Mouse (Mus musculus) heart, postnatal 0 days (tissue): Measurements from ENCODE around the gene Sowahb. TPM values are rescaled to one million over a fixed set of nuclear protein-coding genes. Genes with fewer than 3 reads are reported as not detected.

ENCODE experiments used
- ATAC-seq: fragments of 200-750 bp; cut with Nextera tagmentation; 2 replicates; pipeline ENCODE4 v1.8.0; 2017; ENCODE audit warnings: low read depth, moderate number of reproducible peaks, moderate library complexity; ENCODE audit not compliant: insufficient read depth
- DNase-seq: peaks from one replicate; pipeline ENCODE4 v3.0.0-alpha.2; 2016; ENCODE audit warnings: low spot score
- H3K27ac ChIP-seq: fragments of 300-500 bp; sonication (generic); 2 replicates; pipeline ENCODE4 v1.5.1; 2014; ENCODE audit warnings: low read depth, mild to moderate bottlenecking
- H3K27me3 ChIP-seq: fragments of 300-500 bp; sonication (generic); 2 replicates; pipeline ENCODE4 v1.6.1; 2014; ENCODE audit warnings: low read length, mixed read lengths; ENCODE audit not compliant: control insufficient read depth, insufficient read depth
- H3K36me3 ChIP-seq: fragments of 300-500 bp; sonication (generic); replicated peaks from 2 replicates; pipeline ENCODE4 v1.6.1; 2014; ENCODE audit warnings: low read length, mixed read lengths; ENCODE audit not compliant: control insufficient read depth, insufficient read depth
- H3K4me1 ChIP-seq: fragments of 300-500 bp; sonication (generic); 2 replicates; pipeline ENCODE4 v1.6.1; 2014; ENCODE audit warnings: antibody characterized with exemption; ENCODE audit not compliant: control insufficient read depth, insufficient read depth
- H3K4me2 ChIP-seq: fragments of 300-500 bp; sonication (generic); 2 replicates; pipeline ENCODE4 v1.6.1; 2014; ENCODE audit warnings: low read depth, mild to moderate bottlenecking, low read length, moderate library complexity
- H3K4me3 ChIP-seq: fragments of 300-500 bp; sonication (generic); 2 replicates; pipeline ENCODE4 v1.5.1; 2014; ENCODE audit warnings: low read depth, low read length
- H3K9ac ChIP-seq: fragments of 300-500 bp; sonication (generic); replicated peaks from 2 replicates; pipeline ENCODE4 v1.6.1; 2014; ENCODE audit warnings: low read depth, low read length, mixed read lengths
- H3K9me3 ChIP-seq: fragments of 300-500 bp; sonication (generic); replicated peaks from 2 replicates; pipeline ENCODE4 v1.6.1; 2016; ENCODE audit warnings: low read length; ENCODE audit not compliant: control insufficient read depth
- CTCF ChIP-seq: IDR thresholded peaks from 2 replicates; pipeline ENCODE4 v1.5.1; 2016; ENCODE audit warnings: antibody characterized with exemption, control low read depth, low read depth
- EP300 ChIP-seq: IDR thresholded peaks from 2 replicates; pipeline ENCODE4 v1.6.1; 2016; ENCODE audit warnings: antibody characterized with exemption, low read depth
- WGBS: fragments of 180-500 bp; shearing (Covaris S2); extraction: QIAGEN DNeasy Blood & Tissue Kit; methylation state at CpG from one replicate; pipeline ENCODE4 v1.1.7; 2014; 5-methylcytosine and 5-hydroxymethylcytosine counted together
- polyA plus RNA-seq: library from polyadenylated mRNA; unstranded; fragments of >200 nt; fragmentation: Nextera tagmentation; extraction: Ambion mirVana; gene quantifications from 2 replicates; pipeline ENCODE4 v1.2.1, GENCODE M21; 2015
- total RNA-seq: library from RNA; depleted of rRNA; stranded (reverse); fragments of >200 nt; gene quantifications from 2 replicates; pipeline ENCODE4 v1.2.3, GENCODE M21; 2014; ENCODE audit warnings: low replicate concordance

Gene Sowahb
- total and polyA plus RNA-seq, 2 experiments from 2014 or later = not detected

- no peaks in the 10 kb centered on the region for H3K27me3 ChIP-seq
- peaks cover 12% of the 10 kb centered on the region for H3K4me1 ChIP-seq
- no peaks in the 10 kb centered on the region for H3K9me3 ChIP-seq
- ATAC-seq (no peak), DNase-seq (no peak)
- no peak overlapping the region for H3K27ac ChIP-seq
- no peak overlapping the region for H3K4me2 ChIP-seq
- no peak overlapping the region for H3K4me3 ChIP-seq
- H3K36me3 ChIP-seq = no peaks in the 10 kb centered on the region
- H3K9ac ChIP-seq = no peak overlapping the region
- WGBS = 61% methylated on average over 3 of the region's 3 CpGs
- no peak for TF ChIP-seq EP300
- TF ChIP-seq CTCF = no peak
Observed at GRCm38 (mm10) chr5:93030869-93031268, 14.0 kb downstream of the Sowahb start.

DNA sequence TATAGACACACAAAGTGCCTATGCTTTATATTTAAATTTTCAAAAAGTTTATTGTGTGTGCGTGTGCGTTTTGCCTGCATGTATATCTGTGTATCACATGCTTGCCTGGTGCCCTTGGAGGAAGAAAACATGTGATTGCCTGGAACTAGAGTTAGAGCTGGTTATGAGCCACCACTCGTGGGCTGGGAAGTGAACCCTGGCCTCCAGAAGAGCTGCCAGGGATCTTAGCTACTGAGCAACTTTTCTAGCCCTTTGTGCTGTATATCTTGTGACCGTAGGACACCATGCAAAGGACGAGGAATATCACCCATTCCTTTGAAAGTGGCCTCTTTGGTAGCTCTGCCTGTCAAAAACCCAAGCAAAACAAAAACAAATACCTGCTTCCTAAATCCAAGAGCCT is 14.4 kb downstream of the Sowahb start:
- WGBS = 83% methylated on average over 5 of the region's 5 CpGs
- Histone ChIP-seq H3K27me3 (no peaks in the 10 kb centered on the region), H3K4me1 (peaks cover 17% of the 10 kb centered on the region), H3K9me3 (no peaks in the 10 kb centered on the region), H3K27ac (no peak overlapping the region), H3K9ac (no peak overlapping the region), H3K4me3 (no peak overlapping the region), H3K4me2 (no peak overlapping the region), H3K36me3 (no peaks in the 10 kb centered on the region)
- TF ChIP-seq EP300 = no peak
- TF ChIP-seq CTCF = no peak
- ATAC-seq = no peak
- no peak for DNase-seq

DNA sequence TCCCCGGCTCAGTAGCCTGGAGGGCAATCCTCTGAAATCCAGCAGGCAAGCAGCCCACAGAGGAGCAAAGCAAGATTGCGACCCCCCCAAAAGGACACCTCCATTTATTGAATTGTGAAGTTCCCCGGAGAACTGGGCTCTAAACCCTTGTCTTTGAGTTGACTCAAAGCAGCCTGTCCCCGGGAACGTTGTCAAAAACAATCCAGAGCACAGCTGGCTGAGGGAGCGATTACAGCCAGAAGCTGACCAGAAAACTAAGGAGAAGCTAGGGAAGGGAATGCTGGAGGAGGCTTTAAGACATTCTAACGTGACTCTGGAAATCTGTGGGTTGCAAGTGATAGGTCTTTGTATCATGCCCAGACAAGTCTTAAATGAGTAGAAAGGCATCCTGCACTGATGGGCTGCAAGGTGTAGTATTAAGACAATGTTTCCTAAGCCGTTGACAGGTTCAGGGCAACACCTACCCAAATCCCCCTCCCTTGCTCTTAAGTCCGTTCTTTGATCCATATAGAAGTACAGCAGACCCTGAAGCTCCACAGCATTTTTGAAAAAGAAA is 17.6 kb downstream of the Sowahb start:
- Histone ChIP-seq H3K27ac (peak overlapping the region; percentile 58), H3K27me3 (no peaks in the 10 kb centered on the region), H3K36me3 (no peaks in the 10 kb centered on the region), H3K9me3 (no peaks in the 10 kb centered on the region), H3K4me1 (peaks cover 24% of the 10 kb centered on the region), H3K4me3 (no peak overlapping the region), H3K4me2 (no peak overlapping the region), H3K9ac (no peak overlapping the region)
- WGBS = 36% methylated on average over 9 of the region's 9 CpGs
- TF ChIP-seq EP300 (no peak), CTCF (no peak)
- ATAC-seq (peak; percentile 30; the same call in 1 of the 2 replicates), DNase-seq (no peak)

GRCm38 (mm10) chr5:93026437-93027119 is 18.2 kb downstream of the Sowahb start:
- H3K9ac ChIP-seq = no peak overlapping the region
- ATAC-seq (peak; percentile 18; the same call in 1 of the 2 replicates), DNase-seq (no peak)
- H3K27me3 ChIP-seq = no peaks in the 10 kb centered on the region
- H3K9me3 ChIP-seq = no peaks in the 10 kb centered on the region
- peak overlapping the region; percentile 58 for H3K27ac ChIP-seq
- WGBS = 34% methylated on average over 4 of the region's 4 CpGs
- peaks cover 24% of the 10 kb centered on the region for H3K4me1 ChIP-seq
- no peak overlapping the region for H3K4me3 ChIP-seq
- no peaks in the 10 kb centered on the region for H3K36me3 ChIP-seq
- H3K4me2 ChIP-seq = no peak overlapping the region
- TF ChIP-seq CTCF = no peak

DNA sequence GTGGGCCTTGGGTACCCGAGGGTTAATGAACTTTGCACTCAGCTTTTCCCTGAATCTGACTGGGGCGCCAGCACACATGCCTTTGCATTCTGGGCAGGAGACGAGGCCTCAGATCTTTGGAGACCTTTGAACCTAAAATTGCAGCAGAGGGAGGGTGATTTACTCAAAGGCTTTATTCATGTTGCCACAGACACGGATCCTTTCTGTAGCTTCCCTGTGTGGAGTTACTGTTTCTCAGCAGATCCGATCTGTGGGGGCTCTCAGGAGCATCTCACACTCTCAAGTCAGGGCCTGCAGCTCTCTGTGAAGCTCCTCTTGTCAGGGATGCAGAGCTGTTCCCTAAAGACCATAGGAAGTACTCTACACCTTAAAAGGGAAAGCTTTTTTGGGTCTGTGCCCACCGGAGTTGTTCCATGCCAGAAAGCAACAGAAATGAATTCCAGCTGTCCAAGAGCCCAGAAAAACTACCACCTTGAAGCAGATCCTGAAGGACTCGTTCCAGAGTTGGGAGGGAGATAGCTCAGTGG is 20.0 kb downstream of the Sowahb start:
- peak; percentile 33 for ATAC-seq
- H3K9ac ChIP-seq = no peak overlapping the region
- H3K4me2 ChIP-seq = no peak overlapping the region
- no peaks in the 10 kb centered on the region for H3K36me3 ChIP-seq
- 35% methylated on average over 7 of the region's 7 CpGs for WGBS
- no peaks in the 10 kb centered on the region for H3K27me3 ChIP-seq
- H3K4me1 ChIP-seq = peaks cover 24% of the 10 kb centered on the region
- H3K9me3 ChIP-seq = no peaks in the 10 kb centered on the region
- H3K4me3 ChIP-seq = no peak overlapping the region
- peak overlapping the region; percentile 65 for H3K27ac ChIP-seq
- TF ChIP-seq EP300 = no peak
- no peak for TF ChIP-seq CTCF
- DNase-seq = no peak
